Mouse (Mus musculus) hindbrain, embryonic 11.5 days (tissue): ENCODE results near the gene Fam228b. TPM values are rescaled to one million over a fixed set of nuclear protein-coding genes. Genes with fewer than 3 reads are reported as not detected.
"Not testable (repeated sequence)": the region's sequence is repeated elsewhere in the genome, so short reads cannot be mapped to it uniquely, and the experiment has no call there.

Source experiments
- ATAC-seq: fragments of 200-750 bp; cut with Nextera tagmentation; 2 replicates; pipeline ENCODE4 v1.8.0; 2017; ENCODE audit warnings: mild to moderate bottlenecking, moderate TSS enrichment, moderate library complexity; ENCODE audit not compliant: low FRiP score
- DNase-seq: peaks from one replicate; pipeline ENCODE4 v3.0.0-alpha.2; 2015; ENCODE audit warnings: low spot score
- H3K27ac ChIP-seq: fragments of 300-500 bp; sonication (generic); 2 replicates; pipeline ENCODE4 v1.5.1; 2014; ENCODE audit warnings: mild to moderate bottlenecking, low read depth, low read length
- H3K27me3 ChIP-seq: fragments of 300-500 bp; sonication (generic); 2 replicates; pipeline ENCODE4 v1.6.1; 2014; ENCODE audit warnings: mild to moderate bottlenecking, low read length, moderate library complexity, mixed read lengths; ENCODE audit not compliant: control insufficient read depth, insufficient read depth
- H3K36me3 ChIP-seq: fragments of 300-500 bp; sonication (generic); 2 replicates; pipeline ENCODE4 v1.6.1; 2014; ENCODE audit warnings: mild to moderate bottlenecking, low read length, moderate library complexity, mixed read lengths; ENCODE audit not compliant: control insufficient read depth, insufficient read depth
- H3K4me1 ChIP-seq: fragments of 300-500 bp; sonication (generic); replicated peaks from 2 replicates; pipeline ENCODE4 v1.6.1; 2014; ENCODE audit warnings: low read length, mixed read lengths; ENCODE audit not compliant: control insufficient read depth, insufficient read depth
- H3K4me2 ChIP-seq: fragments of 300-500 bp; sonication (generic); replicated peaks from 2 replicates; pipeline ENCODE4 v1.6.1; 2014; ENCODE audit warnings: mild to moderate bottlenecking, low read depth, low read length
- H3K4me3 ChIP-seq: fragments of 300-500 bp; sonication (generic); 2 replicates; pipeline ENCODE4 v1.5.1; 2014; ENCODE audit warnings: low read depth, low read length
- H3K9ac ChIP-seq: fragments of 300-500 bp; sonication (generic); 2 replicates; pipeline ENCODE4 v1.6.1; 2014; ENCODE audit warnings: low read depth, low read length
- H3K9me3 ChIP-seq: fragments of 300-500 bp; sonication (generic); 2 replicates; pipeline ENCODE4 v1.6.1; 2016; ENCODE audit warnings: low read length; ENCODE audit not compliant: control insufficient read depth
- WGBS: fragments of 180-500 bp; shearing (Covaris S2); extraction: QIAGEN DNeasy Blood & Tissue Kit; methylation state at CpG from one replicate; pipeline ENCODE4 v1.1.7; 2014; 5-methylcytosine and 5-hydroxymethylcytosine counted together
- polyA plus RNA-seq: library from polyadenylated mRNA; unstranded; fragments of >200 nt; fragmentation: Nextera tagmentation; extraction: Ambion mirVana; gene quantifications from 2 replicates; pipeline ENCODE4 v1.2.1, GENCODE M21; 2014

Fam228b gene
- polyA plus RNA-seq, 1 experiment from 2014 or later: 2.9 TPM

GRCm38 (mm10) chr12:4788128-4788527, 19.1 kb upstream of the Fam228b start:
- not testable (repeated sequence) for H3K36me3 ChIP-seq, H3K27me3 ChIP-seq, DNase-seq, H3K4me3 ChIP-seq, ATAC-seq, H3K4me1 ChIP-seq, H3K27ac ChIP-seq, H3K9me3 ChIP-seq, H3K4me2 ChIP-seq, H3K9ac ChIP-seq
- WGBS: 94% methylated on average over 25 of the region's 25 CpGs

- Histone ChIP-seq H3K27ac (no peak overlapping the region), H3K4me3 (no peak overlapping the region), H3K36me3 (no peaks in the 10 kb centered on the region), H3K9ac (no peak overlapping the region), H3K27me3 (no peaks in the 10 kb centered on the region), H3K4me2 (no peak overlapping the region), H3K4me1 (no peaks in the 10 kb centered on the region), H3K9me3 (no peaks in the 10 kb centered on the region)
- 78% methylated on average over 2 of the region's 2 CpGs for WGBS
- ATAC-seq: no peak
- DNase-seq: no peak
Measured at GRCm38 (mm10) chr12:4784466-4784865, 15.4 kb upstream of the Fam228b start.

DNA sequence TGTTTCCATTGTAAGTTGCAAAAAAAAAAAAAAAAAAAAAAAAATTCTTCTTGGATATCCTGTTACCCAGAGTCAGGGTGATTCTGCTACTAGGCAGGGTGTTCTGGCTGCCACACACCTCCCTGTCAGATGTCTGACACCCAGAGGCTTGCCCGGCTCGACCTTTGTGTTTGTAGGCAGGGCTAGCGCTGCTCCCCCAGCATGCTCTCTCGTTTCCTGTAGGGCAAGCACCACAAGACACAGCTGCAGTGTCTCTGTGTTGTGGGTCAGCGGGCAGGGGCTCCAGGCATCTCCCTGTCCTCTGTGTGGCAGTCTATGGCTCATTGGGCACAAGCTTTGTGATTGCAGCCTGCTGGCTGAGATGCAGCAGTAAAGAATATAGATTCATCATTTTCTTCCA, 14.5 kb upstream of the Fam228b start:
- Histone ChIP-seq H3K27me3 (no peaks in the 10 kb centered on the region), H3K4me2 (no peak overlapping the region), H3K4me3 (no peak overlapping the region), H3K9ac (no peak overlapping the region), H3K27ac (no peak overlapping the region), H3K9me3 (no peaks in the 10 kb centered on the region), H3K36me3 (no peaks in the 10 kb centered on the region), H3K4me1 (no peaks in the 10 kb centered on the region)
- 55% methylated on average over 5 of the region's 5 CpGs for WGBS
- DNase-seq (no peak), ATAC-seq (no peak)

DNA sequence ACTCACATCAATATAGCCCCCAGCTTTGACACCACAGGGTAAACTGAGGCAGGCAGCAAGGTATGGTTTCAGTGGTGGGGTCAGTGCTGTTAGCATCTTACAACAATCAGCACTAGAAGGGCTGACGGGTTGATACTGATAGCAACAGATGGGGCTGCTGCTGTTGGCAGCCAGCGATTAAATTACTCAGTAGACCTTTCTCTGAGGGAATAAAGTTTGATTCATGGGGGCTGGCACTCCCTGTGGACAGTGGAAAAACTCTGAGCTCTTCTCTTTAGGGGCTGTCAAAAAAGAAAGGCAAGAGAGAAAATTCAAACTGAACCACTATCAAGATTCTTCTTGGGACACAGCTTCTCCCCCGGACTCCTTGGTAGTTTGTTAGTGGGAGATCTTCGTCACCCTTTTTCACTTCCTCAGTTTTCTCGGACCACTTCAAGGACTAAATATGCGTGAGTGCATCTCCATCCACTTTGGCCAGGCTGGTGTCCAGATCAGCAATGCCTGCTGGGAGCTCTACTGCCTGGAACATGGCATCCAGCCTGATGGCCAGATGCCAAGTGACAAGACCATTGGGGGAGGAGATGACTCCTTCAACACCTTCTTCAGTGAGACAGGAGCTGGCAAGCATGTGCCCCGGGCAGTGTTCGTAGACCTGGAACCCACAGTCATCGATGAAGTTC, 12.8 kb upstream of the Fam228b start:
- not testable (repeated sequence) for ATAC-seq, DNase-seq, H3K36me3 ChIP-seq, H3K9me3 ChIP-seq, H3K27me3 ChIP-seq, H3K4me1 ChIP-seq, H3K9ac ChIP-seq, H3K4me2 ChIP-seq, H3K27ac ChIP-seq, H3K4me3 ChIP-seq
- WGBS: 92% methylated on average over 9 of the region's 9 CpGs

- H3K4me2 ChIP-seq: no peak overlapping the region
- no peak overlapping the region for H3K4me3 ChIP-seq
- 100% methylated on average over 1 of the region's 1 CpGs for WGBS
- DNase-seq: no peak
- no peaks in the 10 kb centered on the region for H3K27me3 ChIP-seq
- H3K4me1 ChIP-seq: no peaks in the 10 kb centered on the region
- no peaks in the 10 kb centered on the region for H3K36me3 ChIP-seq
- no peak for ATAC-seq
- H3K9me3 ChIP-seq: no peaks in the 10 kb centered on the region
- no peak overlapping the region for H3K27ac ChIP-seq
- H3K9ac ChIP-seq: no peak overlapping the region
Measured at GRCm38 (mm10) chr12:4781270-4781669, 12.2 kb upstream of the Fam228b start.

- no peak overlapping the region for H3K4me2 ChIP-seq
- no peaks in the 10 kb centered on the region for H3K9me3 ChIP-seq
- ATAC-seq (no peak), DNase-seq (no peak)
- no peak overlapping the region for H3K27ac ChIP-seq
- H3K9ac ChIP-seq: no peak overlapping the region
- H3K4me1 ChIP-seq: no peaks in the 10 kb centered on the region
- 77% methylated on average over 2 of the region's 2 CpGs for WGBS
- H3K36me3 ChIP-seq: no peaks in the 10 kb centered on the region
- H3K27me3 ChIP-seq: no peaks in the 10 kb centered on the region
- no peak overlapping the region for H3K4me3 ChIP-seq
Measured at GRCm38 (mm10) chr12:4780245-4780644, 11.2 kb upstream of the Fam228b start.

DNA sequence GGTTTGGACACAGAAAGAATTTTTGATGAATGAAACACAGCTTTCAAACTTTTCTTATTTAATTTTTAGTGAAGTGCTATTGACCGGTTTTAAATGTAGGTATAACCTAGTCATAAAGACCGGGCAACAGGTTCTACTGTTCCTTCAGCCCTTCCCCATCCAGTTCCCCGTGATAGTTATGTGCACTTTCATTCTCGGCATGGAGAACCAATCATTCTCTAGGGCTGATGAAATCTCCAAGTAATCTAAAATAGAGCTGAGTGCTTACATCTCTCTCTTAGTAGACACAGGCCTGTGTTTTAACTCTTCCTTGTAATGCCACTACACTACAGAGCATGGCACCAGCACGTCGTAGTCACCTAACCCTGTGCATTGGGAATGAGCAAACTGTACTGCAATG, 8.7 kb upstream of the Fam228b start:
- Histone ChIP-seq H3K4me2 (no peak overlapping the region), H3K4me1 (no peaks in the 10 kb centered on the region), H3K9ac (no peak overlapping the region), H3K4me3 (no peak overlapping the region), H3K36me3 (no peaks in the 10 kb centered on the region), H3K27me3 (no peaks in the 10 kb centered on the region), H3K9me3 (no peaks in the 10 kb centered on the region), H3K27ac (no peak overlapping the region)
- DNase-seq: no peak
- no peak for ATAC-seq
- 90% methylated on average over 6 of the region's 6 CpGs for WGBS

- Histone ChIP-seq H3K4me2 (no peak overlapping the region), H3K27ac (no peak overlapping the region), H3K9me3 (no peaks in the 10 kb centered on the region), H3K4me1 (no peaks in the 10 kb centered on the region), H3K9ac (no peak overlapping the region), H3K27me3 (no peaks in the 10 kb centered on the region), H3K36me3 (no peaks in the 10 kb centered on the region), H3K4me3 (no peak overlapping the region)
- no peak for DNase-seq
- ATAC-seq: no peak
- WGBS: 79% methylated on average over 9 of the region's 9 CpGs
Measured at GRCm38 (mm10) chr12:4775588-4775949, 6.5 kb upstream of the Fam228b start.

DNA sequence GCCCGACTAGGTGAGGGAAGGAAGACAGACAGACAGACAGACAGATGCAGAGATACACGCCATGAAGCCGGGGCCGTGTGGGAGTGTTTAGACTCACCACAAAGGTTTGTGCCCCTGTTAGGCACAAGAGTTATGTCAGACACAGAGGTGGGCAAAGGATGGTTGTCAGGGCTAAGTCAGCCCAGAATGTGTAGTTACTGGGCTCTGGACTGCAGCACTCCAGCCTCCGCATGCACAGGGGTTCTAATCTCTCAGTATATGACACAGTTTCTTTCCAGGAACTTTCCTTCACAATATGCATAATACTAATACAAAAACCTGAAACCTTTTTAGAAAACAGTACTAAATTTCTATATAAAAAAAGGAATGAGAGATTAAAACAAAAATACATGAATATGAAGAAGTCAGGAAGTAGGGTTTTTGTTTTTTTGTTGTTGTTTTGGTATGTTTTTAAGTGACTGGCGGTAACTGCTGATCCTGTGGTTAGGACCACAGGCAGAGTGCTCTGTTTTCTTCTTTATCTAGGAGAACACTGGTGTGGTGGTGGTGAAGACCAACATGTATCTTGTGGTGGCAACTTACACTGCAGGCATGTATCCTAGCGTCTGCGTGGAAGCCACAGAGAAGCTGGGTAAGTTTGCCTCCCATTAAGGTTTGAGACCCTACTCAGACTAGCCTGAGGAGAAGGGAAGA, 6.0 kb upstream of the Fam228b start:
- no peak overlapping the region for H3K27ac ChIP-seq
- DNase-seq (no peak), ATAC-seq (no peak)
- H3K4me3 ChIP-seq: no peak overlapping the region
- no peaks in the 10 kb centered on the region for H3K27me3 ChIP-seq
- WGBS: 92% methylated on average over 8 of the region's 8 CpGs
- no peak overlapping the region for H3K9ac ChIP-seq
- no peaks in the 10 kb centered on the region for H3K9me3 ChIP-seq
- H3K4me2 ChIP-seq: no peak overlapping the region
- H3K4me1 ChIP-seq: no peaks in the 10 kb centered on the region
- no peaks in the 10 kb centered on the region for H3K36me3 ChIP-seq
